Mouse (Mus musculus) cerebellum, postnatal 25 days (tissue): ENCODE measurements around the gene Tle1.

ENCODE experiments used
- DNase-seq, 2 experiments: peaks; one replicate each; pipeline ENCODE4 v3.0.0; 2021; ENCODE audit warnings: mixed read lengths in 2 of 2

Gene Tle1

DNA sequence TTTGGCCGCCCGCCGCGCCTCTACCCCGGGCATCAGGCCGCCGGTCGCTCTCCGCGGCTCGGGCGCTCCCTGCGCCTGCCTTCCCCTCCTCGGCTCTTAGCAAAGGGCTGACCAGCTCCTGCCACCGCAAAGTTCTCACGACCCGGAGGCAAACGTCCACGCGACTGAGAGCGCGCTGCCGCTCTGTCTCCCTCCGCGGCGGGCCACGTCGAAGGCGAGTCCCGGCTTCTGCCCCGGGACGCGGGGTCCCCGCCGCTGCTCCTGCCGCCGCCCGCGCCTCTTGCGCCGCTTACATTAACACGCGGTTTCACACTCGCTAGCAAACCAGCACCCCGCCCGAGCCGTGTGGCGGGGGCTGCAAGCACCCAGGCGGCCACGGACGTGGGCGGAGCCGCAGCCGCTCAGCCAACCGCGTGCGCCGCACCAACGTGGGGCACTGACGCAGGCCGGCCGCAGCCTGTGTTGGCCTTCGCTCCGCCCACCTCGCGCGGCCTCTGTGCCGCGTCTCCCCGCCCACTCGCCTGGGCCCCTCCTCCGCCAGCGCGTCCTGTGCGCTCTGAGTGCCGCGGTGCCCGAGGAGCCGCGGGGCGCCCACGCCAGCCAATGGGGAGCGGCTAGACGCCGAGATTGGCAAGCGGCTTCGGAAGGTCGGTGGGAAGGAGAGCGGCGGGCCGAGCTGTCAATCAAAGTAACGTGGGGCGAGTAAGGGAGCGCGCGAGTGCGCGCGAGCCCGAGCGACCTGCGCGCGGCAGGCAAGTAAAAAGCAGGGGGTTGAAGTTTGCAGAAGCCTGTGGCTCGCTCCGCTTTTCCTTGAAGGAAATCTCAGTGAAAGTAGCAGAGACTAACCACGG, at the start of gene Tle1:
Gene Tle1, minus strand, starts transcription at position 361 of the 851 bp plus-strand sequence.
- peak; percentile 99 to 100 for DNase-seq

- no peak for DNase-seq
Observed at GRCm38 (mm10) chr4:72233584-72234219, 33.0 kb upstream of the Tle1 start.

GRCm38 (mm10) chr4:72232206-72232605, 31.5 kb upstream of the Tle1 start:
- no peak for DNase-seq

GRCm38 (mm10) chr4:72230832-72231231, 30.1 kb upstream of the Tle1 start:
- no peak for DNase-seq

- DNase-seq, result no peak
Observed at GRCm38 (mm10) chr4:72221629-72222028, 20.9 kb upstream of the Tle1 start.

- DNase-seq, result no peak
Observed at GRCm38 (mm10) chr4:72204420-72205045, 3.8 kb upstream of the Tle1 start.

- peak; percentile 53 to 61 for DNase-seq
Observed at GRCm38 (mm10) chr4:72201521-72201991, 837 bp upstream of the Tle1 start.

- peak; percentile 67 to 71 for DNase-seq
Observed at GRCm38 (mm10) chr4:72199571-72200558, 854 bp downstream of the Tle1 start.

DNA sequence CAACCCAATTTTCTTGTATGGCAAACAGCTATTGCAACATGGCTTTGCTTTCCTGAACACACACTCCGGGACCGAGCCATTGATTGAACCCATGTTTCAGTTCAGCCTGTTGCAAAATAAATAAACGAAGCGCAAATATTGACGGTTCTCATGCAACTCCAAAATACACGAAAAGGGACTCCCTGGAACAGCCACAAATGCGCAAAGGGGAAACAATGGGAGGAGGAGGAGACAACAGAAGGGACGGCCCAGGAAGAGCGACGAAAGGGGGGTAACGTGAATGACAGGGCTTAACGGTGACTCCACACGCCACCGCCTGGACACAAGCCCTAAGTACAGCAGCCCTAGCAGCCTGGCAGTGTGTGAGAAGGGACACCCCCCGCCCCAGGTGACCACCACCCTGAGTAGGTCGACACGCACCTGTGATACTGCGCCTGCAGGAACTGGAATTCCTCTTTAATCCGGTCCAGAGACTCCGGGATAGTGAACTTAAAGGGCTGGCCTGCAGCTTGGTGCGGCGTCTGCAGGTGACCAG, 1.8 kb downstream of the Tle1 start:
- DNase-seq, result peak; percentile 79 to 81

DNA sequence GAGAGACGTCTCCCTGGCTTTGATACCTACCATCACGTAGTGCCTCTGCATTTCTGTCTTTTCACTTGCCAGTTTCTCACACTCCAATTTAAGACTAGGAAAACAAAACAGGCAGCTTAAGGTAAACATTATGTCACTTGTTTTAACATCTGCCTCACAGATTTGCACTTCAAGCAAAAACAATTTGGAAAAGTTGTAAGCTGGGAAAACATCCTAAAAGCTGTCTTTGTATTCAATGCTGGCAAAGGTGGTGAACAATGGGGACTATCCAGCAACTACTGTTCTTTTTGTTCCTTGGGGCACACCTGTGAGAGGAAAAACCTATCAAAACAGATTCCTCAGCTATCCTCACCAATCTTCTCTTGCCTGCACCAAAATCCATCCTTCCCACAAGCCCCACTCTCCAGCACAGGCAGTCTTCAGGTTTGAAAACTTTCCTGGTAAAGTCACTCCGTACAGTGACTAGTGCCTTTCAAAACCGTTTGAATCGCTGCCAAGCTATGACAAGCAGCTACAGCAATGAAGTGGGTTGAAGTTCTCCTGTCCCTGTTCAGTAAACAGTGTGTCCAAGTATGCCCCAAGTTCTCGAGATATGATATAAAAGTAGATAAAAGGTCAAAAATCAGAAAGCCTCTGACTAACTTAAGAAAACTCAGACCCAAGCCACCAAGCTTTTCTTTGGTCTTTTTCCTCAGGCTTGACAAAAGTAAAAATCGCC, 2.7 kb downstream of the Tle1 start:
- peak; percentile 14 to 23 for DNase-seq

DNA sequence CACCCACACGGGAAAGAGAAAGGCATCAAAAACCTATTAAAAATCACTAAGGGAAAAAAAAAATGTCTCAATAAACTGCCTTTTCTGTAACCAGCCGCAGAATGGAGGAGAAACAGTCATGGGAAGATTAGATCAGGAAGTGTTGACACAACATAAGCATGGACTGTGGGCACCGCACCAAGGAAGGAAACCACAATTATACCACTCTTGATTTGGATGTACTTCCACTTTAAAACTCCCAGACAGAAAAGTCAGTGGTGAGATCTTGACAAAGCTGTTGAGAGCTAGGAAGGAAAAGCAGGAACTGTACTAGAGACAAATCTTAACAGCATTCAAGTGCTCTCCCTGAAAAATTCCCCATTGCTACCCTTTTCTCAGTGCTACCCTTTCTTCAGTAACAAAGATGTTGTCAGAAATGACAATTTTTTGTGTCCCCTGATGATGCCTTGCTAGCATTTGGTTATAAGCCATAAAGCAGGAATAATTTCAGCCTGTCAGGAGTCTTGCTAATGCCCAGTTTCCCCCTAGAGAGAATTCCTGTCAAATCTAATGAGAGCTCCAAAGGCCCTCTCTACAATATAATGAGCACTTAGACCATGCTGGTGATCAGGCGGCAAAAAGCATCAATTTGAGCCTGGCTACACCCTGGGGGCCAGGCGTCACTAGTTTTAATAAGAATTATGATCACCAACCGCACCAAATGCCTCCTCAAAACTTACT, 5.4 kb downstream of the Tle1 start:
- DNase-seq, result no peak

GRCm38 (mm10) chr4:72193276-72193675, 7.4 kb downstream of the Tle1 start:
- no peak for DNase-seq

GRCm38 (mm10) chr4:72184476-72184875, 16.2 kb downstream of the Tle1 start:
- DNase-seq, result no peak

- no peak for DNase-seq
Observed at GRCm38 (mm10) chr4:72182343-72182988, 18.3 kb downstream of the Tle1 start.

- DNase-seq, result no peak
Observed at GRCm38 (mm10) chr4:72175943-72176342, 24.8 kb downstream of the Tle1 start.

DNA sequence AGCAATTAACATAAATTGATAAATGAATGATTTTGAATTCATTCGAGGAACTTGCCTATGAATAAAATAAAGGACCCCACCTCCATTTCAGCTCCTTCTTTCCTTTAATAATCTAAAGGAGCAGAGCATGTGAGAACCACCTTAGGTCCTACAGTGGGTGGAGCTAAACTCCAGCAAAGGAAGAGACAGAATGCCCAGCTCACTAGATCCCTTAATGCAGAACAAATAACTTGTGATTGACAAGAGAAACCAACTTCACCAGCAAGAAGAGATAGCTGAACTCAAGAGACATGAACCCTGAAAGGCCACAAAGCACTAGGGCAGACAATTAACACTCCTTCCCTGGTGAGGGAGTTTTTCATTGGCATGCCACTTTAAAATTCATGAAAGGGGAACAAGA, 32.5 kb downstream of the Tle1 start:
- no peak for DNase-seq

- DNase-seq, result no peak
Observed at GRCm38 (mm10) chr4:72167761-72168229, 32.9 kb downstream of the Tle1 start.

- DNase-seq, result no peak
Observed at GRCm38 (mm10) chr4:72167171-72167570, 33.5 kb downstream of the Tle1 start.

DNA sequence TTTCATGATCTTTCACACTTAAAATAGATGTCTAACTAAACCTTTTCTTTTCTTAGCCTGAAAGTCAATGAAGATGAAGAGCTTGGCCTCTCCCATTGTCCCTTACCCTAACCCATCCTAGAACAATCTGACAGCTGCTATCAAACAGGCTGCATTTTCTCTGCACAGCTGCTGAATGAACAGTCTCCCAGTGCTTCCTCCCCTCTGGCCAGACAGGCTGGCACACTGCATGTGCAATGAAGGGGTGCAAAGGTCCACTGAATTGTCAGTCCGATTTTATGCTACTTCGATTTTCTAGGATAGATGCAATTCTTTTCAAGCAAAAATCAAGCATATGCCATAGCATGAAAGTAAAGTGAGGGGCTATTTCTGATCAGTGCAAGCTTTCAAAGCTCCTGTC, 34.2 kb downstream of the Tle1 start:
- no peak for DNase-seq

- no peak for DNase-seq
Observed at GRCm38 (mm10) chr4:72165765-72166164, 35.0 kb downstream of the Tle1 start.
